Mouse (Mus musculus) cerebellum, postnatal 36 days (tissue): ENCODE measurements around the gene Capn2.

Source experiments
- DNase-seq, 2 experiments: peaks; one replicate each; pipeline ENCODE4 v3.0.0; 2021 to 2022; ENCODE audit warnings: mixed read lengths in 2 of 2

Gene Capn2

GRCm38 (mm10) chr1:182460291-182461244, 56.8 kb downstream of the Capn2 start:
- DNase-seq: no peak

- no peak for DNase-seq
Measured at GRCm38 (mm10) chr1:182459436-182459835, 58.0 kb downstream of the Capn2 start.

GRCm38 (mm10) chr1:182458556-182458955, 58.9 kb downstream of the Capn2 start:
- no peak for DNase-seq

- DNase-seq: no peak
Measured at GRCm38 (mm10) chr1:182455080-182455479, 62.3 kb downstream of the Capn2 start.

DNA sequence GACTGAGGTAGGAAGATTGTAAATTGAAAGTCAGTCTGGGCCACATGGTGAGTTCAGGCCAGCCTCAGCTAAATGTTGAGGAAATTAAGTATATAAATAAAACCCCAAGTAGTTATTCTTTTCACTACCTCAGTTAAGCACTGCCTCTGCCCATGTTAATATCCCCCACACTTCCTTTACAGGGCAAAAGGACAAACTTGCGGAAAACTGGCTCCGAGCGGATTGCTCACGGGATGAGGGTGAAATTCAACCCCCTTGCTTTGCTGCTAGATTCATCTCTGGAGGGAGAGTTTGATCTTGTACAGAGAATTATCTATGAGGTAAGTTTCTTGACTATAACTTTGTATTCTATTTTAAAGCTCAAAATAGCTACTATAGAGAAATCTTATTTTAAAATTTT, 64.9 kb downstream of the Capn2 start:
- no peak for DNase-seq

DNA sequence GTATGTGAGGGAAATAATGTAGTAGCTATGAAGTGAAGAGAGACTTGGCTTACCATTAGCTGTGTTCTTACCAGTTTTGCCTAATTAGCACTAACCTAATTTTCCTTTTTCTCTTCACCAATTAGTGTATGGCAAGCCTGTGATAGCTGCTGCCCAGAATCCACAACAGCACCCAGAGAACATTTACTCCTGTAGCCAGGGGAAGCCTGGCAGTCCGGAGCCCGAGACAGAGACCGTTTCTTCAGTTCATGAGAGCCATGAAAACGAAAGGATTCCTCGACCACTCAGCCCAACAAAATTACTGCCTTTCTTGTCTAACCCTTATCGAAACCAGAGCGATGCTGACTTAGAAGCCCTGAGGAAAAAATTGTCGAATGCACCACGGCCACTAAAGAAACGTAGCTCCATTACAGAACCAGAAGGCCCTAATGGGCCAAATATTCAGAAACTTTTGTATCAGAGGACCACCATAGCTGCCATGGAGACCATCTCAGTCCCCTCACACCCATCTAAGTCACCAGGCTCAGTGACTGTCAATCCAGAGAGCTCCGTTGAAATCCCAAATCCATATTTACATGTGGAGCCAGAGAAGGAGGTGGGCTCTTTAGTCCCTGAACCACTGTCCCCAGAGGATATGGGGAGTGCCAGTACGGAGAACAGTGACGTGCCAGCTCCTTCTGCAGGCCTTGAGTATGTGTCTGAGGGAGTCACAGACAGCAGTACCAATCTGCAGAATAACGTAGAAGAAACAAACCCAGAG, 69.0 kb downstream of the Capn2 start:
- DNase-seq: no peak

GRCm38 (mm10) chr1:182444116-182444515, 73.3 kb downstream of the Capn2 start:
- no peak for DNase-seq

DNA sequence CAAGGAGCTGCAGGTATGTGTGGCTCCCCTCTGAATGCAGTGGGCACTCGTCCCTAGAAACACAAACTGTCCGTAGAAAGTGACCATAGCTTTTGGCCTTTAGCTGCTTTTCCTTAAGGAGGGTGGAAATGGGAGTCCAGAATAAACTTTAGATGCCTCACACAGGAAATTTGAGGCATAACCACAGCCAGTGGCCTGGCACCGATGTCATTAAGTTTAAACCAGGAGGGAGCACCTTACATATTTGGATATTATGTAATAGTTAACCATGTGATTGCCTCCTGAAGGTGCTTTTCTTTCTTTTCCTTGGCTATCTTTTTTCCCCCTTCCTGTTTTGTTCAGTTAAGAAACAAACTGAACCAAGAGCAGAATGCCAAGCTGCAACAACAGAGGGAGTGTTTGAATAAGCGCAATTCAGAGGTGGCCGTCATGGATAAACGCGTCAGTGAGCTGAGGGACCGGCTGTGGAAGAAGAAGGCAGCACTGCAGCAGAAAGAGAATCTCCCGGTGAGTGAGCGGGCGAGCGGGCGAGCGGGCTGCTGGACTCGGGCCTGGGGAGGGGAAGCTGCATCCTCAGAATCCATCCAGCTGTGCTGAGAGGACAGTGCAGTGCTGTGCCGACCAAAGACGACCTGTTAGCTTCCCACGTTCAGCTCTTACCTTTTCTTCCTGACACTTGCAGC, 75.5 kb downstream of the Capn2 start:
- no peak for DNase-seq

DNA sequence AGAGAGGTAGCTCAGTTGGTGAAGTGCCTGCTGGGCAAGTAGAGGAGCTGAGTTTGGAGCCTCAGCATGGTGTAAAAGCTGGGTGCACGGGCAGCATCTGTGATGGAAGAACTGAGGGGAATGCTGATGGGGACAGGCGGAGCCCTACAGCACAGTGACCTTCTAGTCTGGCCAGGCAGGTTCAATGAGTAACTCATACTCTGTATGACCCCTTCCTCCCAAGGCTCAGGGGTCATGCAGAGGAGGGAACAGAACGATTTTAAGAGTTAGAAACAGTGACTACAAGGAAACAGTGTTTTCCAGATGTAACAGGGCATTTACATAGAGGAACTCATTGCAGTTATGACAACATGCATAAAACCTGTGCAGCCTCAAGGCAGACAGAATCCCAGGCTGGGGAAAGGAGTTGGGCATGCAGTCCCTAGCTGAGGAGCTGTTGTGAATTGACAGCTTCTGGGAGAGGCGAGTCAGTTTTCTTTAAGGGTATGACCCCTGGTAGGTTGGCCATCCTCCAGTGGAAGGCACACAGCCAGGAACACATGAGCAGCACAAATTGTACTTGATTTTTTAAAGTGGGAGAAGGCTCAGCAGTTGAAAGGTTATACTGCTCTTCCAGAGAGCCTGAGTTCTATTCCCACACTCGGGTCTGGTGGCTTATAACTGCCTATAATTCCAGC, 77.7 kb downstream of the Capn2 start:
- DNase-seq: peak in 1 of 2 experiments; percentile 23

DNA sequence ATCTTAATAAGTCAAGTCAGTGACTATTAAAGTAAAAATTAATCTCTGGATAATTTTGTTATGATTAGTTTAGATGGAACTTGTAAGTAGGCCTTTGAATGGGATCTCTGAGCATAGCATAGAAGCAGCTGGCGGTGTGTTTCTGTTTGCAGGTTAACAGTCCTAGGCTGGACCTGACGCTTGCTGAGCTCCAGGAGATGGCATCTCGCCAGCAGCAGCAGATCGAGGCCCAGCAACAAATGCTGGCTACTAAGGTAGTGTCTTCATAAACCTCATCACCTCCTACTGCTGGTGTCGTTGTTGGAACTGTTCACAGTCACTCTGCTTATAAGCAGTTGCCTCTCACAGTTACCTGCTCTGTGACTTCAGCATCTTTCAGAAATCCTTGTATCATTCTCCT, 80.7 kb downstream of the Capn2 start:
- peak in 1 of 2 experiments; percentile 36 for DNase-seq

- DNase-seq: no peak
Measured at GRCm38 (mm10) chr1:182432059-182432458, 85.3 kb downstream of the Capn2 start.

- no peak for DNase-seq
Measured at GRCm38 (mm10) chr1:182430676-182431075, 86.7 kb downstream of the Capn2 start.

DNA sequence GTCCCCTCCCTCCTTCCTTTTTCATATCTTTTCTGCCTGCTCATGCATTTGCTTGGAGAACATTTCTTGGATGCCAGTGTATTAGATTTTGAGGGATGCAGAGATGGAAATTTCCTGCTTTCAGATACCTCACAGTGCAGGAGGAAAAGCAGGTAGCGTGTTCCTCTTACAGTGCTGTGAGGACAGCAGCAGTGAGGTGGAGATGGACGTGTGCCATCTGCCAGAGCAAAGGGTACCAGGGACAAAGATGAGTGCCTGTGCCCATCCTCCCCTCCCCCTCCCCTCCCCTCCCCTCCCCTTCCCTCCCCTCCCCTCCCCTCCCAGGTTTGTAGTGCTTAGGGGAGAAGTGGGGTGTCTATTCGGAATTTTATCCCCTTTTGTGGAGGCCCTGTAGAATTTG, 87.6 kb downstream of the Capn2 start:
- DNase-seq: no peak

GRCm38 (mm10) chr1:182427426-182427825, 90.0 kb downstream of the Capn2 start:
- no peak for DNase-seq

- no peak for DNase-seq
Measured at GRCm38 (mm10) chr1:182426444-182426843, 91.0 kb downstream of the Capn2 start.

DNA sequence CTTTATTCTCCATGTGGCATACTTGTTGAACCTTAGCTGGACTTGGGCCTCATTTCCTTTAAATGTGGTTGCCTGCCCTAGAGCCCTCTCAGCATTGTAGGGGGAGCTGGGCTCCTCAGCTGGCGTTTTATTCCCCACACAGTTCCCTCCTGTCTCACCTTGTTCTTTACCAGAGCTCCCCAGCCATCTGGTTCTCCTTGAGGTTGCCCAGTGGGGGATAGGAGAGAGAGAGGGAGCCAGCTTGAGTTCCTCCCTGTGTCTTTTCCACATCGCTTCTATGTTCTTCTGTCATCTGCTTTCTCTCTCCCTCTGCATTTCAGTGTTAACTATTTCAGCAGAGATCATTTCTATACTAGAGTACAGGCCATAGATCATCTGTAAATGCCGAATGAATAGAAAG, 92.2 kb downstream of the Capn2 start:
- peak in 1 of 2 experiments; percentile 25 for DNase-seq

GRCm38 (mm10) chr1:182424274-182424673, 93.1 kb downstream of the Capn2 start:
- DNase-seq: no peak

DNA sequence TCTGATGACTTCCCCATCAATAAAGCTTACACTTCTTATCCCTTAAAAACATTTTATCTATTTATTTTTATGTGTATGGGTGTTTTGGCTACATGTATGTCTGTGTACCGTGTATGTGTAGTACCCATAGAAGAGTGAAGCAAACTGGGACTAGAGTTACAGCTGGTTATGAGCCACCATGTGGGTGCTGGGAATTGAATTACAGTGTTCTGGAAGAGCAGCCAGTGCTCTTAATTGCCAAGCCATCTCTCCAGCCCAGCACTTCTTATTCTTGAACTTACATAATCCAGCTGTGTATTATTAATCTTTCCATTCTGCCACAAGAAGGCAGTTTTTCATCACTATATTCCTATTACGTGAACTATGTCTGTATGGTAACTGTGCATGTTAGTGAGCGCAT, 97.9 kb downstream of the Capn2 start:
- DNase-seq: no peak
